Mouse (Mus musculus): ENCODE results near the gene Oxct1. TPM values are rescaled to one million over a fixed set of nuclear protein-coding genes. Genes with fewer than 3 reads are reported as not detected.

Oxct1 gene
- polyA plus RNA-seq, 1 experiment from 2014 or later = 16.2 TPM

DNA sequence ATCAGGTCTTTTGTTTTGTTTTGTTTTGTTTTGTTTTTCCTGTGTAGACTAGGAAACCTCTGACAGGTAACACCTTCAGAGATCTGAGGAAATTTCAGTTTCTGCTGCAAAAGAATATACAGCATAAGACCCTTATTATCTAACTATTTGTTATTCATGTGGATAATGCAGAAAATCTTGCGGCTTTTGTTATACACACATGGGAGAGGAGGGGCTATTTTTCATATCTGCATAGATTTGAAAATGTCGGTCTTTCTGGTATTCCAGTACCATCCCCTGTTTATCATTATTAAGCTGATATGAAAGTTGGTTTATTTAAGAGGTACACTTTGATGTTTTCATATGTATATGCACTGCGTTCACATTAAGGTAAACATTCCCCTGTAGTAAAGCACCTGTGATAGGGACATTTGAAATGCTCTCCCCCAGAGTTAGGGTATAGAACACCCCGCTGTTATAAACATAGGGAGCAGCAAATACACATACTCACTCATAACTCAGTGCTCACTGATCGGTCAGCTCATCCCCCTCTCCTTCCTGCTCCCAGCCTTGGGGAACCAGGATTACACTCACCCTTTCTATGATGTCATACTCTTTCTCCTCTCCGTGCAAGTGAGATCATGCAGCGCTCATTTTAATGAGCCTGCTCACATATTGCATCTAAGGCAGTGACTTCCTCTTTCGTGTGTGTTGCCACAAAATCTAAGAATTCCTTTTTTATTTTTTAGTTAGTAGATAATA, 122.6 kb downstream of the Oxct1 start:
- 85% methylated on average over 8 of the region's 8 CpGs for WGBS (ENCODE audit: insufficient replicate concordance)

DNA sequence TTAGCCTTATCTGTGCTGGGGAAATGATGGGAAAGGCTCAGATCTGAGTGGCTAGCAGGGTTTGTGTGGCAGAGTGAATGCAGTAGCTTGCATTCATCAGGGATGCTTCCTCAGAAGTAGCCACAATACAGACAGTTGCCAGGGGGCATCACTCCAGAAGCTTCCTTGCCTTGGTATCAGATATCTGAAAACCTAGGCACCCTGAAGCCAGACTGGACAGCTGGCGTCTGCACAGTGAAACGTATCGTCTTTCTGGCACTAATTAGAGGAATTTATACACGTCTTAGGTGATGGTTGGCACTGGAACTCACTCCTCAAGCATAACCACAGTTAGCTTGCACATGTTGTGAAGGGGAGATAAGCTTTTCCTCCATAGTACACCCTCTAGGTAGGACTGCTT, 128.5 kb downstream of the Oxct1 start:
- no peaks in the 10 kb centered on the region; the same call in 1 of the 2 replicates for H3K36me3 ChIP-seq (replicated peaks; ENCODE audit: insufficient read depth, low read length)
- H3K4me3 ChIP-seq (ENCODE audit: low read depth, low read length) = no peak overlapping the region
- no peak overlapping the region for H3K9ac ChIP-seq (replicated peaks)
- TF ChIP-seq EP300 (IDR thresholded peaks at IDR 0.05; ENCODE audit: low read depth) (no peak), CTCF (IDR thresholded peaks at IDR 0.05; ENCODE audit: low read depth) (no peak)
- no peaks in the 10 kb centered on the region for H3K9me3 ChIP-seq (ENCODE audit: low read length)
- H3K4me2 ChIP-seq (ENCODE audit: low read depth, low read length) = no peak overlapping the region
- no peak overlapping the region for H3K27ac ChIP-seq (ENCODE audit: low read depth)
- H3K4me1 ChIP-seq (ENCODE audit: insufficient read depth) = no peaks in the 10 kb centered on the region
- no peak for ATAC-seq
- 86% methylated on average over 4 of the region's 4 CpGs for WGBS (ENCODE audit: insufficient replicate concordance)
- no peaks in the 10 kb centered on the region for H3K27me3 ChIP-seq (ENCODE audit: insufficient read depth, low read length)
- no peak for DNase-seq

More for the DNA sequence above, 122.6 kb downstream of the Oxct1 start:
- Histone ChIP-seq H3K27ac (ENCODE audit: low read depth) (no peak overlapping the region), H3K4me3 (ENCODE audit: low read depth, low read length) (no peak overlapping the region), H3K36me3 (replicated peaks; ENCODE audit: insufficient read depth, low read length) (peaks cover 2% of the 10 kb centered on the region; the same call in 1 of the 2 replicates), H3K9me3 (ENCODE audit: low read length) (no peaks in the 10 kb centered on the region), H3K27me3 (ENCODE audit: insufficient read depth, low read length) (no peaks in the 10 kb centered on the region), H3K4me1 (ENCODE audit: insufficient read depth) (no peaks in the 10 kb centered on the region), H3K4me2 (ENCODE audit: low read depth, low read length) (no peak overlapping the region), H3K9ac (replicated peaks) (no peak overlapping the region)
- DNase-seq (no peak), ATAC-seq (no peak)
- TF ChIP-seq CTCF (IDR thresholded peaks at IDR 0.05; ENCODE audit: low read depth) (no peak), EP300 (IDR thresholded peaks at IDR 0.05; ENCODE audit: low read depth) (no peak)

DNA sequence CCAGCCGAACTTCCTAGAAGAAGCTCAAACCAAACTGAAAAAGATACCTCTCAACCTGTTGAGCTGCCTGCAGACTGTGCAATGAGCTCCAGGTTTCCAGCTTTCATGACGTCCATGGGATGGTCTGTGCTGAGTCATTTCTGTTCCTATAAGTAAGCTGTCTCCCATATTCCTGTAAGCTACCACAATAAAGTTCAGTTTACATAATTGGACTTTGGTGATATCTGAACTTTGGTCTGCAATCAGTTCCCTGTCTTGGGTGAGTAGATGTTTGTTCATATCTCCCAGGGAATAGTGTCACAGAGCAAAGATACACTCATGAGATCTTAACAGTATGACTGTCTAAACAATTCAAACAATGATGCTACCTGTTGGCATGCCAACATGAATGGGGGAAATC, 141.8 kb downstream of the Oxct1 start:
- H3K27ac ChIP-seq (ENCODE audit: low read depth) = no peak overlapping the region
- 57% methylated on average over 2 of the region's 2 CpGs for WGBS (ENCODE audit: insufficient replicate concordance)
- no peak overlapping the region for H3K4me3 ChIP-seq (ENCODE audit: low read depth, low read length)
- H3K9me3 ChIP-seq (ENCODE audit: low read length) = 0 out of 2 replicates have a peak, but pooled peaks cover 4% of the 10 kb centered on the region
- DNase-seq (no peak), ATAC-seq (no peak)
- TF ChIP-seq EP300 (IDR thresholded peaks at IDR 0.05; ENCODE audit: low read depth) (no peak), CTCF (IDR thresholded peaks at IDR 0.05; ENCODE audit: low read depth) (no peak)
- no peaks in the 10 kb centered on the region for H3K36me3 ChIP-seq (replicated peaks; ENCODE audit: insufficient read depth, low read length)
- H3K4me2 ChIP-seq (ENCODE audit: low read depth, low read length) = no peak overlapping the region
- no peak overlapping the region for H3K9ac ChIP-seq (replicated peaks)
- no peaks in the 10 kb centered on the region for H3K27me3 ChIP-seq (ENCODE audit: insufficient read depth, low read length)
- no peaks in the 10 kb centered on the region for H3K4me1 ChIP-seq (ENCODE audit: insufficient read depth)

DNA sequence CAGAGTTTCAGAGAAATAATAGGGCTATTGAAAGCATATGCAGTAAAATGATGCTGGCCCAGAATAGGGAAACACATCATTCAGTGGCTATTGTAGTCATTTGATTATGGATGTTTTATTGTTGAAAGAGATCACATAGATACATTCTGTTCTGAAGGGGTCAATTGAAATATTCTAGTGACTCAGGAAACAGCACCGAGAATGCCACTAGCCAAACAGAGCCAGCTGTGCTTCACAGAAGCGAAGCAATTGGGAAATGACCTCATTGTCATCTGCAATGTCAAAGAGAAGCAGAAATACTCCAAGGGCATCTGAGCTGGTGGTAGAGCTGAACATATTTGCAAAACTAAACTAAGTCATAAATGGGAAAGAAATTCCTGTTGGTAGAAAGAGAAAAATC, 145.4 kb downstream of the Oxct1 start:
- no peak for TF ChIP-seq CTCF (IDR thresholded peaks at IDR 0.05; ENCODE audit: low read depth)
- no peak for TF ChIP-seq EP300 (IDR thresholded peaks at IDR 0.05; ENCODE audit: low read depth)
- DNase-seq (no peak), ATAC-seq (no peak)
- H3K4me3 ChIP-seq (ENCODE audit: low read depth, low read length) = no peak overlapping the region
- H3K27ac ChIP-seq (ENCODE audit: low read depth) = no peak overlapping the region
- no peak overlapping the region for H3K4me2 ChIP-seq (ENCODE audit: low read depth, low read length)
- H3K9me3 ChIP-seq (ENCODE audit: low read length) = no peaks in the 10 kb centered on the region
- no peaks in the 10 kb centered on the region for H3K27me3 ChIP-seq (ENCODE audit: insufficient read depth, low read length)
- no peaks in the 10 kb centered on the region for H3K4me1 ChIP-seq (ENCODE audit: insufficient read depth)
- H3K9ac ChIP-seq (replicated peaks) = no peak overlapping the region
- 57% methylated on average over 2 of the region's 2 CpGs for WGBS (ENCODE audit: insufficient replicate concordance)
- no peaks in the 10 kb centered on the region for H3K36me3 ChIP-seq (replicated peaks; ENCODE audit: insufficient read depth, low read length)

DNA sequence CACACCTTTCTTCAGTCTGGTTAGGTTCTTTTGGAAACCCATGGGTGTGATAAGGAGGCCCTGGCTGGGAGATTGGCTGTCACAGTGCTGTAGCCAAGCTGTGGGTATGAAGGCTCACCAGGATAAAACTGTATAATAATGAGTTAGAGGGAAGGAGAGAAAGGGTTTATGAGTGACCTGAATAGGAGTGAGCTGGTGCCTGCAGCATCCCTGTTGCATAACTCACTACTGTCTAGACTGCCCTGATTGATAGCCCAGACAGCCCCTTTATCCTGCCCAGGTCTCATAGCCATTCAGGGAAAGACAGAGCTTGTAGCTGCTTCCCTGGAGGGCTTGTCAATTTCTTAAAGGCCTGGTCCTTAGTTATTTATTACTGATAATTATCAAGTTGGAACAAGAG, 171.7 kb downstream of the Oxct1 start:
- Histone ChIP-seq H3K4me2 (ENCODE audit: low read depth, low read length) (no peak overlapping the region), H3K9ac (replicated peaks) (no peak overlapping the region), H3K27ac (ENCODE audit: low read depth) (no peak overlapping the region), H3K36me3 (replicated peaks; ENCODE audit: insufficient read depth, low read length) (no peaks in the 10 kb centered on the region), H3K4me1 (ENCODE audit: insufficient read depth) (no peaks in the 10 kb centered on the region), H3K4me3 (ENCODE audit: low read depth, low read length) (no peak overlapping the region), H3K9me3 (ENCODE audit: low read length) (no peaks in the 10 kb centered on the region), H3K27me3 (ENCODE audit: insufficient read depth, low read length) (no peaks in the 10 kb centered on the region)
- ATAC-seq (no peak), DNase-seq (no peak)
- TF ChIP-seq EP300 (IDR thresholded peaks at IDR 0.05; ENCODE audit: low read depth) (no peak), CTCF (IDR thresholded peaks at IDR 0.05; ENCODE audit: low read depth) (no peak)

Other genes with a start within 250 kb of the Oxct1 start
- 8.6 and 9.2 TPM in 2 replicates for gene Fbxo4, start 46.8 kb upstream of the Oxct1 start, polyA plus RNA-seq (2015; fragmentation: Nextera tagmentation; extraction: Ambion mirVana)
- 5.4 and 5.7 TPM in 2 replicates for gene AW549877, start 30.6 kb upstream of the Oxct1 start, polyA plus RNA-seq (2015; fragmentation: Nextera tagmentation; extraction: Ambion mirVana)